Comparison of ENCODE assay signal across 9 mouse cellular contexts in genomic region chr11:58939088-58939439, GRCm38 (mm10). TPM values are rescaled to one million over a fixed set of nuclear protein-coding genes. Genes with fewer than 3 reads are reported as not detected.
DNase-seq lines count a peak whose midpoint lies in the region; ATAC-seq and TF ChIP-seq lines count a peak whose summit lies in the region.
"Had no signal": no experiment of that assay in that cellular context is flagged by ENCODE, and none has a peak within 500 bp of the region (broad histone marks: within the 10 kb centered on the region; RNA-seq: fewer than 3 reads in every experiment).

No protein-coding gene starts in this region.

- H3K27ac ChIP-seq in heart, embryonic 16.5 days (ENCODE audit: low read length): peak overlapping the region; percentile 98
- H3K27ac ChIP-seq in bone marrow, adult 2 months (ENCODE audit: control insufficient read depth, insufficient read depth, low read depth, low read length, poor library complexity): no peak overlapping the region
- peak overlapping the region; percentile 94 for H3K27ac ChIP-seq in hindbrain, embryonic 12.5 days
- peak overlapping the region; percentile 92 for H3K27ac ChIP-seq in midbrain, embryonic 12.5 days (replicated peaks)

- TF ChIP-seq CTCF in bone marrow, adult 2 months (IDR thresholded peaks at IDR 0.05; ENCODE audit: control insufficient read depth, insufficient read depth, low read length): no peak

- peaks cover 17% of the 10 kb centered on the region for H3K4me1 ChIP-seq in heart, embryonic 16.5 days (ENCODE audit: control insufficient read depth, insufficient read depth, low read length)
- H3K4me1 ChIP-seq in bone marrow, adult 2 months (ENCODE audit: control insufficient read depth, insufficient read depth, low read length): no peaks in the 10 kb centered on the region; the same call in 1 of the 2 replicates
- H3K4me1 ChIP-seq in hindbrain, embryonic 12.5 days: peaks cover 26% of the 10 kb centered on the region
- H3K4me1 ChIP-seq in midbrain, embryonic 12.5 days: peaks cover 24% of the 10 kb centered on the region

- no peak for TF ChIP-seq POLR2A in bone marrow, adult 2 months (IDR thresholded peaks at IDR 0.05; ENCODE audit: borderline replicate concordance, control insufficient read depth, low read depth, low read length)

- ATAC-seq in heart, embryonic 16.5 days (replicated peaks; ENCODE audit: extremely low read depth, insufficient read depth, low FRiP score): no peak
- no peak; the same call in none of the 2 replicates for ATAC-seq in hindbrain, embryonic 12.5 days (ENCODE audit: low FRiP score)
- ATAC-seq in midbrain, embryonic 12.5 days (ENCODE audit: low FRiP score, low read depth): no peak; the same call in 1 of the 2 replicates

- H3K4me2 ChIP-seq in heart, embryonic 16.5 days (ENCODE audit: low read depth, low read length): peak overlapping the region; percentile 84
- peak overlapping the region; percentile 81 for H3K4me2 ChIP-seq in hindbrain, embryonic 12.5 days (replicated peaks)
- peak overlapping the region; percentile 91 for H3K4me2 ChIP-seq in midbrain, embryonic 12.5 days (replicated peaks)

- 15% methylated on average over 6 of the region's 6 CpGs for WGBS in heart, embryonic 16.5 days
- 27% methylated on average over 6 of the region's 6 CpGs for WGBS in bone marrow, adult 2 months
- WGBS in hindbrain, embryonic 12.5 days: 14% methylated on average over 6 of the region's 6 CpGs
- WGBS in midbrain, embryonic 12.5 days: 17% methylated on average over 6 of the region's 6 CpGs

- peak overlapping the region; percentile 93 for H3K9ac ChIP-seq in heart, embryonic 16.5 days (ENCODE audit: low read length)
- H3K9ac ChIP-seq in hindbrain, embryonic 12.5 days: peak overlapping the region; percentile 100
- peak overlapping the region; percentile 99 for H3K9ac ChIP-seq in midbrain, embryonic 12.5 days (replicated peaks)

- no peaks in the 10 kb centered on the region for H3K9me3 ChIP-seq in heart, embryonic 16.5 days (replicated peaks; ENCODE audit: control insufficient read depth, low read length)
- no peaks in the 10 kb centered on the region for H3K9me3 ChIP-seq in hindbrain, embryonic 12.5 days (replicated peaks)
- H3K9me3 ChIP-seq in midbrain, embryonic 12.5 days: no peaks in the 10 kb centered on the region

- H3K27me3 ChIP-seq in heart, embryonic 16.5 days (ENCODE audit: control insufficient read depth, insufficient read depth, low read length): peaks cover 1% of the 10 kb centered on the region; the same call in 1 of the 2 replicates
- no peaks in the 10 kb centered on the region for H3K27me3 ChIP-seq in hindbrain, embryonic 12.5 days
- no peaks in the 10 kb centered on the region; the same call in 1 of the 2 replicates for H3K27me3 ChIP-seq in midbrain, embryonic 12.5 days

- H3K4me3 ChIP-seq in heart, embryonic 16.5 days (ENCODE audit: low read length): peak overlapping the region; percentile 83
- peak overlapping the region; percentile 77 for H3K4me3 ChIP-seq in bone marrow, adult 2 months (replicated peaks; ENCODE audit: control insufficient read depth, low read depth, low read length)
- H3K4me3 ChIP-seq in hindbrain, embryonic 12.5 days: peak overlapping the region; percentile 98
- peak overlapping the region; percentile 97 for H3K4me3 ChIP-seq in midbrain, embryonic 12.5 days

- DNase-seq in heart, adult 11 months: no peak
- no peak for DNase-seq in adrenal gland, postnatal 25 days
- no peak for DNase-seq in adrenal gland, postnatal 36 days
- no peak for DNase-seq in cerebellum, adult 11 months

- peaks cover 21% of the 10 kb centered on the region for H3K36me3 ChIP-seq in heart, embryonic 16.5 days (ENCODE audit: control insufficient read depth, insufficient read depth)
- peaks cover 21% of the 10 kb centered on the region for H3K36me3 ChIP-seq in hindbrain, embryonic 12.5 days
- H3K36me3 ChIP-seq in midbrain, embryonic 12.5 days: peaks cover 24% of the 10 kb centered on the region

RNA-seq across cellular contexts. Expression of gene Rnf187, which starts 0.3 kb away (rescaled TPM):
- 172 and 176 TPM in 2 replicates for polyA plus RNA-seq in heart, embryonic 16.5 days (2015; fragmentation: Nextera tagmentation; extraction: Ambion mirVana)
- polyA plus RNA-seq in bone marrow, adult 2 months (2011; ENCODE audit: insufficient read depth, insufficient read length, low replicate concordance, missing spikeins): 108 and 135 TPM in 2 replicates
- polyA plus RNA-seq in hindbrain, embryonic 12.5 days (2016; fragmentation: Nextera tagmentation; extraction: Ambion mirVana): 498 and 513 TPM in 2 replicates
- polyA plus RNA-seq in midbrain, embryonic 12.5 days (2016; fragmentation: Nextera tagmentation; extraction: Ambion mirVana): 437 and 465 TPM in 2 replicates
- 154 and 161 TPM in 2 replicates for total RNA-seq in adrenal gland, postnatal 25 days (2021)
- 100 to 1,000 TPM; 173 to 181 TPM for total RNA-seq in adrenal gland, postnatal 36 days (2021)

RNA-seq across cellular contexts. Expression of gene Hist3h2ba, which starts 9.7 kb away (rescaled TPM):
- 21.8 and 27.5 TPM in 2 replicates for polyA plus RNA-seq in heart, embryonic 16.5 days (2015; fragmentation: Nextera tagmentation; extraction: Ambion mirVana)
- polyA plus RNA-seq in bone marrow, adult 2 months (2011; ENCODE audit: insufficient read depth, insufficient read length, low replicate concordance, missing spikeins): 18.8 and 22.9 TPM in 2 replicates
- 149 and 154 TPM in 2 replicates for polyA plus RNA-seq in hindbrain, embryonic 12.5 days (2016; fragmentation: Nextera tagmentation; extraction: Ambion mirVana)
- polyA plus RNA-seq in midbrain, embryonic 12.5 days (2016; fragmentation: Nextera tagmentation; extraction: Ambion mirVana): 177 and 223 TPM in 2 replicates
- 8.5 and 9.6 TPM in 2 replicates for total RNA-seq in adrenal gland, postnatal 25 days (2021)
- 1 to 10 TPM; 4.5 to 5.8 TPM for total RNA-seq in adrenal gland, postnatal 36 days (2021)

RNA-seq across cellular contexts. Expression of gene Hist3h2a, which starts 15.4 kb away (rescaled TPM):
- polyA plus RNA-seq in heart, embryonic 16.5 days (2015; fragmentation: Nextera tagmentation; extraction: Ambion mirVana): 33.9 and 35.2 TPM in 2 replicates
- polyA plus RNA-seq in bone marrow, adult 2 months (2011; ENCODE audit: insufficient read depth, insufficient read length, low replicate concordance, missing spikeins): 22.9 and 25.6 TPM in 2 replicates
- polyA plus RNA-seq in hindbrain, embryonic 12.5 days (2016; fragmentation: Nextera tagmentation; extraction: Ambion mirVana): 90.1 and 95.9 TPM in 2 replicates
- 87.2 and 87.5 TPM in 2 replicates for polyA plus RNA-seq in midbrain, embryonic 12.5 days (2016; fragmentation: Nextera tagmentation; extraction: Ambion mirVana)
- 21.2 and 25.6 TPM in 2 replicates for total RNA-seq in adrenal gland, postnatal 25 days (2021)
- total RNA-seq in adrenal gland, postnatal 36 days (2021): 10 to 100 TPM; 20.0 to 21.8 TPM

RNA-seq across cellular contexts. Expression of gene Trim17, which starts 15.4 kb away (rescaled TPM):
- 0.26 and 0.39 TPM in 2 replicates for polyA plus RNA-seq in heart, embryonic 16.5 days (2015; fragmentation: Nextera tagmentation; extraction: Ambion mirVana)
- 0.29 TPM in 1 of 2 replicates, not detected in the other for polyA plus RNA-seq in bone marrow, adult 2 months (2011; ENCODE audit: insufficient read depth, insufficient read length, low replicate concordance, missing spikeins)
- polyA plus RNA-seq in hindbrain, embryonic 12.5 days (2016; fragmentation: Nextera tagmentation; extraction: Ambion mirVana): 1.2 and 1.5 TPM in 2 replicates
- 0.64 and 0.86 TPM in 2 replicates for polyA plus RNA-seq in midbrain, embryonic 12.5 days (2016; fragmentation: Nextera tagmentation; extraction: Ambion mirVana)
- 0.21 TPM in 1 of 2 replicates, not detected in the other for total RNA-seq in adrenal gland, postnatal 25 days (2021)
- total RNA-seq in adrenal gland, postnatal 36 days (2021): under 1 TPM; 0.10 to 0.26 TPM
- total RNA-seq: monocyte, adult 5-6 weeks had no signal

RNA-seq across cellular contexts. Expression of gene Btnl10, which starts 21.4 kb away (rescaled TPM):
- polyA plus RNA-seq in heart, embryonic 16.5 days (2015; fragmentation: Nextera tagmentation; extraction: Ambion mirVana): 0.10 TPM in 1 of 2 replicates, not detected in the other
- 65.1 and 93.5 TPM in 2 replicates for polyA plus RNA-seq in bone marrow, adult 2 months (2011; ENCODE audit: insufficient read depth, insufficient read length, low replicate concordance, missing spikeins)
- not detected in 2 replicates for polyA plus RNA-seq in hindbrain, embryonic 12.5 days (2016; fragmentation: Nextera tagmentation; extraction: Ambion mirVana)
- polyA plus RNA-seq in midbrain, embryonic 12.5 days (2016; fragmentation: Nextera tagmentation; extraction: Ambion mirVana): not detected in 2 replicates
- not detected in 2 replicates for total RNA-seq in adrenal gland, postnatal 25 days (2021)
- not detected for total RNA-seq in adrenal gland, postnatal 36 days (2021)
- total RNA-seq: monocyte, adult 5-6 weeks had no signal
